Mouse (Mus musculus): ENCODE results near the gene Ftcd. TPM values are rescaled to one million over a fixed set of nuclear protein-coding genes. Genes with fewer than 3 reads are reported as not detected.

Ftcd gene
- total RNA-seq (2021) = not detected
- long read RNA-seq, experiment 1 = 0 reads
- long read RNA-seq, experiment 2 = 0 reads

DNA sequence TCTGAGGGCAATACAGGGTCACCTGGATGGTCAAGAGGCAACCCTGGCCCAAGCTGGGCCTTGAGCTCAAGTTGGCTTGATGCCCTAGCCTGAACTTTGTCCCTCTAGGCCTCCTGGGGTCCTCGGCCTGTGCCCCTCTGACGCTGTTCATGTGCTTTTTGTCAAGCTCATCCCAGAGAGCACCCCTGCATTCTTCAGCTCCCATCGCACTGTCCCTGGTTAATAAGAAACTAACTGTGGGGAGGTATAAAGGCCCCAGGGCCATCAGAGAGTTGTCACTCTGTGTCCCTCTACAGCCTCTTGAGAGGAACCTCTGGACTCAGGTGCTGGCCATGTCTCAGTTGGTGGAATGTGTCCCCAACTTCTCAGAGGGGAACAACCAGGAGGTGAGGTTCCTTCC is at the start of gene Ftcd:
Gene Ftcd (plus strand): TSS at position 275 of the 400 bp plus-strand sequence.
- intact Hi-C loops (cut with DNase I) = no loop called here
- no peak for DNase-seq (ENCODE audit: extremely low spot score in 1 of 2, low spot score in 2 of 2)
- Histone ChIP-seq H3K4me3 (no peak within 1 kb of the TSS), H3K27ac (no peak within 1 kb of the TSS)
- TF ChIP-seq CTCF (IDR thresholded peaks at IDR 0.05) = no peak

GRCm38 (mm10) chr10:76530922-76531321 is 44.5 kb upstream of the Ftcd start:
- H3K4me3 ChIP-seq = peak overlapping the region; percentile 72

DNA sequence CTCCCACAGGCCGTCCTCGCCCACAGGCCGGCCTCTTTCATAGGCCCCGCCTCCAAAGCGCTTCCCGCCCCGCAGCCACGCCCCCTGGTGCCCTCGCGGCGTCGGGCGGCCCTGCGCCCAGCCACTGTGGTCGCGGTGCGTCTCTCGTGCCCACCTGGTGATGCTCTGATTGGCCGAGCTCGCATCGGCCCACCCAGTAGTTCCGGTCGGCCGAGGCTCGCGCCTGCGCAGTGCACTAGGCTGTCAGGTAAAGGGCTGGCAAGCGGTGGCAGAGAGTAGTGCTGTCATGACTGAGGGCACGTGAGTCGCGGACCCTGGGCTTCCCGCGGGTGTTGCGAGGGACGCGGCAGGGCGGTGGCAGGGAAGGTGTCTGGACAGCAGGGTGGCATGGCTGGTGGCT is 44.1 kb upstream of the Ftcd start, which contains the start of gene Lss:
Gene Lss (plus strand): TSS at position 214 of the 400 bp plus-strand sequence.
- intact Hi-C loops (cut with DNase I) = loop anchor here (2.0 kb wide), 1 partner anchor 21 kb away; no protein-coding TSS in a partner anchor
- DNase-seq (ENCODE audit: extremely low spot score in 1 of 2, low spot score in 2 of 2) = peak; percentile 97 to 98
- peak; percentile 36 for TF ChIP-seq CTCF (IDR thresholded peaks at IDR 0.05)
- peak within 1 kb of the TSS; percentile 51 for H3K27ac ChIP-seq
- H3K4me3 ChIP-seq = peak within 1 kb of the TSS; percentile 72

More at GRCm38 (mm10) chr10:76530922-76531321, 44.5 kb upstream of the Ftcd start:
- 0 out of 2 replicates have a peak overlapping the region, but pooled peaks have one; percentile 37 for H3K27ac ChIP-seq
- intact Hi-C loops (cut with DNase I) = loop anchor here (2.0 kb wide), 1 partner anchor 20 kb away; no protein-coding TSS in a partner anchor
- no peak for TF ChIP-seq CTCF (IDR thresholded peaks at IDR 0.05)
- DNase-seq (ENCODE audit: extremely low spot score in 1 of 2, low spot score in 2 of 2) = peak in 1 of 2 experiments; percentile 21

DNA sequence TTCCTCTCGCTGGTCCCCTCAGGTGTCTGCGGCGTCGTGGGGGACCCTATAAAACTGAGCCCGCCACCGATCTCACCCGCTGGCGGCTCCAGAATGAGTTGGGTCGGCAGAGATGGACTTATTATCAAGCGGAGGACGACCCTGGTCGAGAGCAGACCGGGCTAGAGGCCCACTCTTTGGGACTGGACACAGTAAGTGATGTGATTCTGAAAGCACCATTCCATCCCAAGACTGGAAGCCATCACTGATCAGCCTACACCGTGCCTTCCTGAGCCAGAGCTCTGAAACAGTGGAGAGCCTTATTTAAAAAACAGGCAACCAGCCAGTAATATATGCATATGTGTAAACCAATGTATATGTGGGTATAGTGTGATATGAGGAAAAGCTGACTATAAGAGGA is 43.6 kb upstream of the Ftcd start:
- TF ChIP-seq CTCF (IDR thresholded peaks at IDR 0.05) = no peak
- intact Hi-C loops (cut with DNase I) = loop anchor here (2.0 kb wide), 1 partner anchor 21 kb away; no protein-coding TSS in a partner anchor
- Histone ChIP-seq H3K4me3 (peak overlapping the region; percentile 72), H3K27ac (peak overlapping the region; percentile 51)
- DNase-seq (ENCODE audit: extremely low spot score in 1 of 2, low spot score in 2 of 2) = no peak

DNA sequence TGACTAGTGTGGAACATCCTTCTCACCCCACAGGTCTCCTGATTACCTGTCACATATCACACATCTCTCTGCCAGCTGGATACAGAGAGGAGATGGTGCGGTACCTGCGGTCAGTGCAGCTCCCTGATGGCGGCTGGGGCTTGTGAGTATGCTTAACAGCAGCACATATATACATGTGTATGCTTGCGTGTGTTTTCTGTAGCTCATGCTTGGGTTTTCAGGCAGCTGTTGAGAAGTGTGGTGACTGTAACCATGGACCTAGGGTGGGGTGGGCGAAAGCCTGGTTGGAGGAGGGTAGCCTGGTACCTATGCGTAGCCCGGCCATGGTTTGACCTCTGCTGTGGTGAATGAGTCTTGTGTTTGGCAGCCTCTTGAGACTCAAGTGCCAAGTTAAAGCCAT is 39.9 kb upstream of the Ftcd start:
- Histone ChIP-seq H3K27ac (no peak overlapping the region), H3K4me3 (no peak overlapping the region)
- TF ChIP-seq CTCF (IDR thresholded peaks at IDR 0.05) = no peak
- DNase-seq (ENCODE audit: extremely low spot score in 1 of 2, low spot score in 2 of 2) = no peak
- intact Hi-C loops (cut with DNase I) = no loop called here

DNA sequence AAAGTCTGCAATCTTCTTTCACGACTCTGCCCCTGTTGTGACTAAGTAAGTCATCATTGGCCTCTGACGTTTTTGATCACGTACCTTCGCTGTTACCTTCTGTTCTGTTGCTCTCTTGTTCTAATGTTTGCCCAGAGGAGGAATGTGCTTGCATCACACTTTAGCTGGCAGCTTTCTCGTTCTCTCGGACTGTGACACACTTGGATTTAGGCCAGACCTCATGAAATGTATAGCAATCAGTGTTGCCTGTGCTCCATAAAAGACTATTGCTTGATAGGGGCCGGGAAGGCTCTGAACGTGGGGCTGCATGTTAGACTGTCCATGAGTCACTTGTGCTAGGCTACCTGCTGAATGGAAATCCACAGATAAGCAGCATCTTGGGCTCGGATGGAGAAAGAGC is 37.8 kb upstream of the Ftcd start:
- TF ChIP-seq CTCF (IDR thresholded peaks at IDR 0.05) = no peak

GRCm38 (mm10) chr10:76541336-76542085 is 33.9 kb upstream of the Ftcd start:
- Histone ChIP-seq H3K4me3 (no peak overlapping the region), H3K27ac (no peak overlapping the region)
- TF ChIP-seq CTCF (IDR thresholded peaks at IDR 0.05) = no peak
- intact Hi-C loops (cut with DNase I) = no loop called here
- DNase-seq (ENCODE audit: extremely low spot score in 1 of 2, low spot score in 2 of 2) = no peak

More for the DNA sequence above, 37.8 kb upstream of the Ftcd start:
- intact Hi-C loops (cut with DNase I) = no loop called here
- DNase-seq (ENCODE audit: extremely low spot score in 1 of 2, low spot score in 2 of 2) = no peak
- Histone ChIP-seq H3K27ac (no peak overlapping the region), H3K4me3 (no peak overlapping the region)

GRCm38 (mm10) chr10:76542636-76543375 is 32.6 kb upstream of the Ftcd start:
- intact Hi-C loops (cut with DNase I) = no loop called here
- TF ChIP-seq CTCF (IDR thresholded peaks at IDR 0.05) = no peak
- H3K4me3 ChIP-seq = no peak overlapping the region
- DNase-seq (ENCODE audit: extremely low spot score in 1 of 2, low spot score in 2 of 2) = no peak
- H3K27ac ChIP-seq = no peak overlapping the region

GRCm38 (mm10) chr10:76546566-76546965 is 28.9 kb upstream of the Ftcd start:
- no peak for TF ChIP-seq CTCF (IDR thresholded peaks at IDR 0.05)
- intact Hi-C loops (cut with DNase I) = no loop called here
- DNase-seq (ENCODE audit: extremely low spot score in 1 of 2, low spot score in 2 of 2) = no peak
- no peak overlapping the region for H3K27ac ChIP-seq
- H3K4me3 ChIP-seq = no peak overlapping the region

- no peak overlapping the region for H3K4me3 ChIP-seq
- DNase-seq (ENCODE audit: extremely low spot score in 1 of 2, low spot score in 2 of 2) = no peak
- TF ChIP-seq CTCF (IDR thresholded peaks at IDR 0.05) = no peak
- H3K27ac ChIP-seq = no peak overlapping the region
- intact Hi-C loops (cut with DNase I) = no loop called here
These were observed 27.2 kb upstream of the Ftcd start for GRCm38 (mm10) chr10:76548218-76548617.

GRCm38 (mm10) chr10:76550458-76550857 is 25.0 kb upstream of the Ftcd start:
- no peak for DNase-seq (ENCODE audit: extremely low spot score in 1 of 2, low spot score in 2 of 2)
- no peak overlapping the region for H3K4me3 ChIP-seq
- TF ChIP-seq CTCF (IDR thresholded peaks at IDR 0.05) = peak; percentile 44
- intact Hi-C loops (cut with DNase I) = loop anchor here (5.0 kb wide), 1 partner anchor 182 kb away; no protein-coding TSS in a partner anchor
- no peak overlapping the region for H3K27ac ChIP-seq

DNA sequence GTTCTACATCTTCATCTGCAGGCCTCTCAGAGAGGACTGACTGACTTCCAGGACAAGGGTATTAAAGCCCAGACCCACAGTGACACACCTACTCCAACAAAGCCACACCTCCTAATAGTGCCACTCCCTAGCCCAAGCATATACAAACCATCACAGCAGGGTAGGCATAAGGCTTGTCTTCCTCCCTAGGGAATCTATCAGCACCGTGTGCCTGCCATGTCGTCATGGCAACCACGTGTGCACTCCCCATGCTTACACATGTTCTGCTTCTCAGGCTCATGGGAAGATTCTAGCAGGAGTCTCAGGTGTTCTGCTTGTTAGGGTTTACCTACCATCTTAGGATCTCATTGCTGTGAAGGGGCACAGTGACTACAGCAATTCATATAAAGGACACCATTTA is 23.9 kb upstream of the Ftcd start:
- H3K4me3 ChIP-seq = no peak overlapping the region
- no peak for DNase-seq (ENCODE audit: extremely low spot score in 1 of 2, low spot score in 2 of 2)
- no peak overlapping the region for H3K27ac ChIP-seq
- intact Hi-C loops (cut with DNase I) = loop anchor here (5.0 kb wide), 1 partner anchor 181 kb away; no protein-coding TSS in a partner anchor
- TF ChIP-seq CTCF (IDR thresholded peaks at IDR 0.05) = no peak

All from left cerebral cortex, adult 2 months (tissue).